Mouse (Mus musculus): ENCODE results near the gene Hist2h2be. TPM values are rescaled to one million over a fixed set of nuclear protein-coding genes. Genes with fewer than 3 reads are reported as not detected.
"Not testable (repeated sequence)": the region's sequence is repeated elsewhere in the genome, so short reads cannot be mapped to it uniquely, and the experiment has no call there.

Gene Hist2h2be
- polyA plus RNA-seq, 1 experiment from 2014 or later: 5.8 TPM

DNA sequence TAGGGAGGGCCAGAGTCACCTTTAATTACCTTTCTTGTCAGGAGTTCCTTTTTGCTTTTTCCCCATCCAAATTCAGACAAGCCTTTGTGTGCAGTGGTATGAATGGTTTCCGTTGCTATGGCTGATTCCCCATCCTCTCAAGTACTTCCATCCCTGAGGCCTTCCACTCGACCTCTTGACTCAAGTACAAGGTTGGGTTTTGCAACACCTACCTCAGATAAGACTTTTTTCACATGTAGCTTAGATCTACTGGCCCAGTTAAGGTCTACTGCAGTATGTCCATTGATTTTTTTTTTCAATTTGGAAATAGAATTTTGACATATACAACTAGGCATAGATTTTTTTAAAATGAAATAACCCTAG is 10.8 kb downstream of the Hist2h2be start:
- no peaks in the 10 kb centered on the region for H3K9me3 ChIP-seq (replicated peaks)
- WGBS: 72% methylated on average over 2 of the region's 2 CpGs
- H3K4me3 ChIP-seq: no peak overlapping the region
- no peak overlapping the region for H3K9ac ChIP-seq
- no peaks in the 10 kb centered on the region for H3K36me3 ChIP-seq
- no peak for ATAC-seq (ENCODE audit: low FRiP score)
- no peak overlapping the region for H3K27ac ChIP-seq
- no peaks in the 10 kb centered on the region for H3K27me3 ChIP-seq
- 0 out of 2 replicates have a peak, but pooled peaks cover 6% of the 10 kb centered on the region for H3K4me1 ChIP-seq
- H3K4me2 ChIP-seq (replicated peaks): no peak overlapping the region

DNA sequence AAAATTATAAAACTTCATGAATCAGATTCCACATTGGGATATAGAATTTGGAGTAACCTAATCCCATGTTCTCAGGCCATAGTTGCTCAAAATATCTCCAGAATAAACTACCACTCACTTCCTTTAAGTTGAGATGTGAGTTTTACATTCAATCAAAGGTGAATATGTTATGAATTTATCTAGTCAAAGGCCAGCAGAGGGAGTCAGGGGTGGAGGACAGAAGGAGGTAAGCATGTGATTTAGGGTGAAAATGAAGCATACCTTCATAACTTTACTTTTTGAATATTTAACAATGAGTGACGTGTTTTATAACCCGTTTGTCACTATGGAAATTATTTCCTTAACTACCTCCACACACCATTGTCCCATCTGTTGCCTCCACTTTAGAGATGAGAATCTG is 14.0 kb downstream of the Hist2h2be start:
- no peak overlapping the region for H3K4me3 ChIP-seq
- 95% methylated on average over 2 of the region's 2 CpGs for WGBS

DNA sequence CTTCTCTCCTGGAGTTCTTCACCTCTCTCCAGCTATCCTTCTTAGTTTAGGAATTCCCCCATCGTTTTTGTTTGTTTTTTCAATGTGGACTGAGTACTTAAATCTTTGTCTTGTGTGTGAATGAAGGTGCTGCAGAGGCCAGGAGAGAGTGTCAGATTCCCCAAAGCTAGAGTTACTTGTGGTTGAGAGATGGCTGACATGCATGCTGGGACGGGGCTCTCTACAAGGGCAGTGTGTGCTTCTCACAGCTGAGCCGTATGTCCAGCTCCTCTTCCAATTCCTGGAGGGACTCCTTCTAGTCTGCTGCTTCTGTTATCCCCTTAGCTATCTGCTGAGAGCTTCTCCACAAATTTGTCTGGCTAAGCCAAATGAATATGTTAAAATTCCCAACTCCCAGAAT is 14.9 kb downstream of the Hist2h2be start:
- peaks cover 15% of the 10 kb centered on the region for H3K4me1 ChIP-seq
- no peaks in the 10 kb centered on the region for H3K27me3 ChIP-seq
- H3K4me3 ChIP-seq: no peak overlapping the region
- H3K27ac ChIP-seq: peak overlapping the region; percentile 30; the same call in 1 of the 2 replicates
- no peak overlapping the region for H3K9ac ChIP-seq
- WGBS: 62% methylated on average over 3 of the region's 3 CpGs
- no peaks in the 10 kb centered on the region for H3K9me3 ChIP-seq (replicated peaks)
- ATAC-seq (ENCODE audit: low FRiP score): no peak
- H3K36me3 ChIP-seq: no peaks in the 10 kb centered on the region
- no peak overlapping the region for H3K4me2 ChIP-seq (replicated peaks)

More for the DNA sequence above, 14.0 kb downstream of the Hist2h2be start:
- Histone ChIP-seq H3K4me2 (replicated peaks) (no peak overlapping the region), H3K27me3 (no peaks in the 10 kb centered on the region), H3K4me1 (peaks cover 15% of the 10 kb centered on the region), H3K36me3 (no peaks in the 10 kb centered on the region), H3K9ac (no peak overlapping the region), H3K9me3 (replicated peaks) (no peaks in the 10 kb centered on the region), H3K27ac (no peak overlapping the region)
- ATAC-seq (ENCODE audit: low FRiP score): no peak

DNA sequence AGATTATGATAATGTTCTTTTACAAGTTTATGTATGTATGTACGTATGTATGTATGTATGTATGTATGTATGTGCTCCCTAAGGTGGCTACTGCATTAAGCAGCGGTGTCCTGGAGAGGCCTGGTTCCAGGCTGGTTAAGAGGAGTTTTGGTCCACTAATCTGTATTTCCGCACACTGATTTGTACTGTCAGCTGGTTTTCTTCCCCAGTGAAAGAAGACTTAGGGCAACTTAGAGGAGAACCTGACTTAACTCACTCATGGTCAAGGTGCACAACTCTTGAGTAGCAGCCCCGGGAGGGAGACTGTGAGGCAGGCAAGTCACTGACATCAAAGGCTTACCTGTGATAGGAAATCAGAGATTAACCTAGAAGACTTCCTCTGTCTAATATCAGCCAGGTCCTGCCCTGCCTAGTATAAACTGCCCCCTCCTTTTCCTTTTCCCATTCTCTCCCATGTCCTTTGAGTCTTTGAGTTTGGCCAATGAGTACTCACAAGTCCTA is 16.0 kb downstream of the Hist2h2be start:
- no peak for ATAC-seq (ENCODE audit: low FRiP score)
- WGBS: 83% methylated on average over 4 of the region's 4 CpGs

DNA sequence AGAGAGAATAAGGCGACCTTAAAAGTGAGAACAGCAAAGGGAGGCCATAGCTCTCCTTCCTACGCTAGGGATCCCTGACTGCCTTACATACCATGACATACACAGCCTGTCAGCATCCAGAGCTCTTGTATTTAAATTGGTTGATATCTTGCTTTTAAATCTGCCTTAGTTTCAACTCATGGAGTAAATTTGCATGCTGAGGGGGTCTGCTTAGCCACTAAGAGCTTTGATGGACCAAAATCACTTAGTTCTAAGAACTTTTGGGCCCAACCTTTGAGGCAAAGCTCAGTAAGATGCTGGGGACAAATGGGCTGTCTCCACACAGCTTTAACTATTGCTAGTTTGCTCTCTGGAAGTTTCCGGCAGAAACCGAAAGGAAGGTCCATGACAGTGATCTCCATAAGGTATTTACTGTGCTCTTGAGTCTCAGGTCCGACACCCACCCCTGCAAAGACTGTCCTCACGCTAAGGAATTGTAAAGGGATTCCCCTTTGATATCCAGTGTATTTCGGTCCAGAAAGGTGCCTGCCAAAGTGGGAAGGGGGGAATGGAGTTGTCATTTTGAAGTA is 16.5 kb downstream of the Hist2h2be start:
- H3K27ac ChIP-seq: peak overlapping the region; percentile 68; the same call in 1 of the 2 replicates
- H3K9ac ChIP-seq: peak overlapping the region; percentile 56
- H3K27me3 ChIP-seq: no peaks in the 10 kb centered on the region
- no peaks in the 10 kb centered on the region for H3K36me3 ChIP-seq
- no peak for ATAC-seq (ENCODE audit: low FRiP score)
- H3K9me3 ChIP-seq (replicated peaks): no peaks in the 10 kb centered on the region
- 28% methylated on average over 7 of the region's 7 CpGs for WGBS
- H3K4me2 ChIP-seq (replicated peaks): peak overlapping the region; percentile 55
- H3K4me3 ChIP-seq: peak overlapping the region; percentile 37
- H3K4me1 ChIP-seq: peaks cover 15% of the 10 kb centered on the region

More for the DNA sequence above, 16.0 kb downstream of the Hist2h2be start:
- Histone ChIP-seq H3K9ac (peak overlapping the region; percentile 56; the same call in 1 of the 2 replicates), H3K4me3 (peak overlapping the region; percentile 37; the same call in 1 of the 2 replicates), H3K27ac (no peak overlapping the region), H3K9me3 (replicated peaks) (no peaks in the 10 kb centered on the region), H3K4me1 (peaks cover 15% of the 10 kb centered on the region), H3K27me3 (no peaks in the 10 kb centered on the region), H3K4me2 (replicated peaks) (peak overlapping the region; percentile 55), H3K36me3 (no peaks in the 10 kb centered on the region)

DNA sequence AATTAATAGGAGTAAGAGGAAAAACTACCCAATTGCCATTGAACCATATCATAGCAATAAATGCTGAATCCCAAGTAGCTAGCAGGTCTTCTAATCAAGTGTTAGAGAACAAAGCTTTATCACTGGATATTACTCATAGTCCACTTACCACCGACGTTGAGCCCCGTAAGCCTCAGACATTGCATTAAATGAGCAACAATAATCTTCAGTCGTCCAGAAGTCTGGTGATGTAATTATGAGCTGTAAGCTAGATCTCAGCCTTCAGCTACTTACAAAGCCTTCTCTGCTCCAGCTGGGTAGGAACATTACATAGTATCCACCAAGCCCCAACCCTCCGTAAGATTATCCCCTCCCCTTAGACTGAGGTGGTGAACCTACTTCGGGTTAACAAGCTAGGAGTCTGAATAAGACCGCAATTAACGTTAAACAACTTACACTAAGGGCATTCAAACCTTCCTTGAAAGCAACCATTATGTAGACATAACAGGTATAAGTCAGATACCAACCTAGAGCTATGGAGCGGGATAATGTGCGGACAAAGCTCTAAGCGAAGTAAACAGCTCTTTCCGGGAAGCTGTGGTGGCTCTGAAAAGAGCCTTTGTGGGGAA is 17.1 kb downstream of the Hist2h2be start:
- Histone ChIP-seq H3K27ac (peak overlapping the region; percentile 68), H3K36me3 (no peaks in the 10 kb centered on the region), H3K4me2 (replicated peaks) (peak overlapping the region; percentile 55), H3K9ac (peak overlapping the region; percentile 56), H3K9me3 (replicated peaks) (no peaks in the 10 kb centered on the region), H3K27me3 (no peaks in the 10 kb centered on the region), H3K4me3 (peak overlapping the region; percentile 37), H3K4me1 (peaks cover 15% of the 10 kb centered on the region)
- WGBS: under 1% methylated on average over 12 of the region's 12 CpGs
- no peak for ATAC-seq (ENCODE audit: low FRiP score)

DNA sequence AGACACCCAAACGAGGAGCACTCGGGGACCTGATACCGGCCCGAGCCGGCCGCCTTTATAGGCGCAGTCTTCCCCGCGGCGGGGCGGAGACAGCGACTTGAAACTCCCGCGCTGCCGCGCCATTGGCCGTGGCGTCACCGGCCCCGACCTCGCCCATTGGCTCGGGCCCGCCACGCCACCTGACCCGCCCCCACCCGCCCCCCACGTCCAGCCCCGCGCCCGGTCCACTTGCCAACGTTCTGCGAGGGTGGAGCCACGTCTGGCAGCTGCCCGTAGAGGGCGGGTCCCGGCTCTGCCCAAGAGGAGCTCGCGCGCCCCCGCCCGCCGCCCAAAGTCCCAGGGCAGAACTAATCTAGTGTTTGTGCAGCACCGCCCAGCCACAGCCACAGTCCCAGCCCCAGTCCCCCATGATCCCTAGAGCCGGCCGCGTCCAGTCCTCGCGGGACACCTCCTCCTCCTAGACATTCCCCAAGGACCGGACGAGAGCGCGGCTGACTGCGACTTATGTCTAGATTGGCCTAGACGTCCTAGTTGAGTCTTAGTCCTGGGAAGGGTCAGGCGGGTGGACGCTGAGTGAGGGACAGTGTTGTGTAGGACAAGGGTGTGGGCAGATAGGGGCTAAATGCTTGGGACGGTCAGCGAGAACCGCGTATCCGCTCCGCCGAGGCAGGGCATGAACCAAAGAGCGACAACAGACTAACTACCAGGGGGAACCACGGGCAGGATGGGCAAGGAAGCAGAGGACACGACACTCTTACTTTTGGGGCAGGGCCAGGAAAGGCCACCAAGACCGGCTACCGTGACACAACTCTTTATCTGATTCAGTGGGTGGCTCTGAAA is 18.3 kb downstream of the Hist2h2be start, which contains the start of gene Hist2h3c2:
Hist2h3c2 (minus strand) TSS at position 174 of the 840 bp plus-strand sequence.
- 0% methylated on average over 11 of the region's 68 CpGs for WGBS
- not testable (repeated sequence) for H3K9me3 ChIP-seq (replicated peaks); H3K36me3 ChIP-seq; H3K27me3 ChIP-seq
- peak within 1 kb of the TSS; percentile 55 for H3K4me2 ChIP-seq (replicated peaks)
- H3K27ac ChIP-seq: peak within 1 kb of the TSS; percentile 76
- H3K9ac ChIP-seq: peak within 1 kb of the TSS; percentile 56
- H3K4me1 ChIP-seq: peaks cover 17% of the 10 kb centered on the region
- ATAC-seq (ENCODE audit: low FRiP score): peak; percentile 93
- H3K4me3 ChIP-seq: peak within 1 kb of the TSS; percentile 37

DNA sequence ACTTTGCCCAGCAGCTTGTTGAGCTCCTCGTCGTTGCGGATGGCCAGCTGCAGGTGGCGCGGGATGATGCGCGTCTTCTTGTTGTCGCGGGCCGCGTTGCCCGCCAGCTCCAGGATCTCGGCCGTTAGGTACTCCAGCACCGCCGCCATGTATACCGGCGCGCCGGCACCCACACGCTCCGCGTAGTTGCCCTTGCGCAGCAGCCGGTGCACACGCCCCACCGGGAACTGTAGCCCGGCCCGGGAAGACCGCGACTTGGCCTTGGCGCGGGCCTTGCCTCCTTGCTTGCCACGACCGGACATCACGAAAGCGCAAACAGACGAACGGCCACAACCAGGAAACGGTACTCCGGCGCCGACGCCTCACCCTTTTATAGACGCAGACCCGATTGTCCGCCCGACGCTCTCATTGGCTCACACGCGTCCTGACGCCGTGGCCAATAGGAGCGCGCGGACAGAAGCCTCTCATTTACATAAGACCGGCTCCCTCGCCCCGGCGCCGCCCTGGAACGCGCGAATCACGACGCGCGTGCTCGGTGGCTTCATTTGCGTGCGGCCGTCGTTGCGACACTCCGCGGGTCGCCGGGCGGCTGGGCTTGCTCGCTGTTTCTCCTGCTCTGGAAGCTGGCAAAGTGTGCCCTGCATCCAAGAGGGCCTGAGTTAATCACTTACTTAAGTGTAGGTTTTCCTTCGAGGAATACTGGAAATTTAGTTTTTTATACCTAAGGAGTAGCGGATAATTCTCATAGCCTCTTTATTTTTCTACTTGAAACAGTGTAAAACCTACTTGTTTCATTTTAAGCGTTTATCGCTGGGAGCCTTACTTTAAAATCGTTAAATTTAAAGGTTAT is 19.3 kb downstream of the Hist2h2be start, which contains the start of gene Hist2h2aa2:
Hist2h2aa2 (minus strand) TSS at position 328 of the 850 bp plus-strand sequence.
- peak within 1 kb of the TSS; percentile 32 for H3K4me3 ChIP-seq
- ATAC-seq (ENCODE audit: low FRiP score): peak; percentile 86
- H3K4me1 ChIP-seq: peaks cover 22% of the 10 kb centered on the region
- peak within 1 kb of the TSS; percentile 55; the same call in 1 of the 2 replicates for H3K9ac ChIP-seq
- not testable (repeated sequence) for H3K27me3 ChIP-seq; H3K9me3 ChIP-seq (replicated peaks); H3K36me3 ChIP-seq
- 3% methylated on average over 37 of the region's 85 CpGs for WGBS
- peak within 1 kb of the TSS; percentile 44 for H3K4me2 ChIP-seq (replicated peaks)
- peak within 1 kb of the TSS; percentile 88 for H3K27ac ChIP-seq

DNA sequence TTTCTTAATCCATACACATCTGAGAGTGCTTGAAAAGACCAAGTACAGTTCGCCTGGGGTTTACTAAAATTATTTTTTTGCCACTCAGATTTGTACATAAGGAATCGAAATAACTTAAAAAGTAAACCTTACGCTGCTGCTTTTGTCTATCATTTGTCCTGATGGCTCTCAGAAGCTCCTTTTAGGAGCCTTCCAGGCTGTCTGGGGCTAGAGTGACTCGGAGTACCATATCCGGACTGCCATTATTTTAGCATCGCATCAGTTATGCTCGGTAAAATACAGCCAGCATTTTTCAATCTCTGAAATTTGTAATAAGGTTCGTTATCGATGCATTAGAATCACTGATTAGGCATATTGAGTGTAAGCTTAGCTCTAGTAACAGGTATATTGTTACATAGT is 19.9 kb downstream of the Hist2h2be start:
- Histone ChIP-seq H3K4me3 (no peak overlapping the region), H3K27me3 (no peaks in the 10 kb centered on the region), H3K9ac (peak overlapping the region; percentile 55; the same call in 1 of the 2 replicates), H3K36me3 (no peaks in the 10 kb centered on the region), H3K4me1 (peaks cover 22% of the 10 kb centered on the region), H3K4me2 (replicated peaks) (peak overlapping the region; percentile 44), H3K9me3 (replicated peaks) (no peaks in the 10 kb centered on the region), H3K27ac (peak overlapping the region; percentile 88)
- ATAC-seq (ENCODE audit: low FRiP score): no peak
- 79% methylated on average over 9 of the region's 9 CpGs for WGBS

DNA sequence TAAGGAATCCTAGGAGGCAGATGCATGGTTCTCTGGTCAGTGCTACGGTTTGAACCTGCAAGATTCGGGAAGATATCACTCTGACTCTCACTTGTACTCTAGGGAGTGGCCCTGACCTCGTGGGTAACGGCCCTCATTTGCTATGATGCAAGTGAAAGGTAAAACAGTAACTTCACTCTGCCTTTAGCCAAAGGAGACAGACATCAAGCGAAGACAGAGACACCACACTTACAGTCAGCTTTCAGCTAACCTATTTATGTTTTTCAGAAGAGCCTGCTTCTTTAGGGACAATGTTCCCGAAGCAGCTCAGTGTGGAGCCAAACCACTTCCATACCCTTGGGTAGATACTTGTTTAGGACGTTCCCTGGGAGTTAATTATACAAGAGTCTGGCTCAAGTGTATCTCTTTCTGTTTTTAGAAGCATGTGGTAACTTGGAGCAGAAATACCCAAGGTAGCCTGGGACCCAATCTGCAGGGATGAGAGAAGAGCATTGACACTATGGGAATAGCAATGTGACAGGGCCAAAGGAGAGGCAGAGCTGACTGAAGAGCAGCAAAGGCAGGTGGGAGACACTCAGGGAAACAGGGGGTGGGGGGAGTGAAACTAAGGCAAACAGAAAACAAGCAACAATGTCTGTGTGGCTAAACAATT is 23.1 kb downstream of the Hist2h2be start:
- H3K9ac ChIP-seq: peak overlapping the region; percentile 84; the same call in 1 of the 2 replicates
- no peak for ATAC-seq (ENCODE audit: low FRiP score)
- H3K4me3 ChIP-seq: no peak overlapping the region
- no peaks in the 10 kb centered on the region for H3K27me3 ChIP-seq
- peak overlapping the region; percentile 60; the same call in 1 of the 2 replicates for H3K4me2 ChIP-seq (replicated peaks)
- no peaks in the 10 kb centered on the region for H3K9me3 ChIP-seq (replicated peaks)
- no peaks in the 10 kb centered on the region for H3K36me3 ChIP-seq
- peaks cover 16% of the 10 kb centered on the region for H3K4me1 ChIP-seq
- 83% methylated on average over 7 of the region's 7 CpGs for WGBS
- H3K27ac ChIP-seq: peak overlapping the region; percentile 98
